Mouse (Mus musculus): Measurements from ENCODE around the gene Tln1. TPM values are rescaled to one million over a fixed set of nuclear protein-coding genes. Genes with fewer than 3 reads are reported as not detected.
A peak's percentile ranks its signal among the peaks of the same experiment; 100 is the strongest.

Gene Tln1
- polyA plus RNA-seq (2015; fragmentation: Nextera tagmentation; extraction: Ambion mirVana), result 30.0 and 34.2 TPM in 2 replicates

- DNase-seq (peak; percentile 93), ATAC-seq (peak; percentile 89)
- WGBS (ENCODE audit: insufficient replicate concordance), result under 1% methylated on average over 57 of the region's 62 CpGs
- H3K4me2 ChIP-seq (ENCODE audit: low read depth, low read length), result peak within 1 kb of the TSS; percentile 95
- H3K36me3 ChIP-seq (replicated peaks; ENCODE audit: insufficient read depth, low read length), result peaks cover 33% of the 10 kb centered on the region
- H3K9me3 ChIP-seq (ENCODE audit: low read length), result no peaks in the 10 kb centered on the region
- TF ChIP-seq CTCF (IDR thresholded peaks at IDR 0.05; ENCODE audit: low read depth), result 0 out of 2 replicates have a peak, but pooled peaks have one; percentile 21
- TF ChIP-seq EP300 (IDR thresholded peaks at IDR 0.05; ENCODE audit: low read depth), result peak; percentile 52; the same call in 1 of the 2 replicates
- H3K4me1 ChIP-seq (ENCODE audit: insufficient read depth), result peaks cover 49% of the 10 kb centered on the region
- H3K9ac ChIP-seq (replicated peaks), result peak within 1 kb of the TSS; percentile 89
- H3K4me3 ChIP-seq (ENCODE audit: low read depth, low read length), result peak within 1 kb of the TSS; percentile 75
- H3K27me3 ChIP-seq (ENCODE audit: insufficient read depth, low read length), result no peaks in the 10 kb centered on the region
- H3K27ac ChIP-seq (ENCODE audit: low read depth), result peak within 1 kb of the TSS; percentile 99
These were observed at the start of gene Tln1, which contains the start of gene Creb3 for GRCm38 (mm10) chr4:43561997-43562768. Tln1 (minus strand) TSS chr4:43562691. Creb3 (plus strand) TSS chr4:43562332.

DNA sequence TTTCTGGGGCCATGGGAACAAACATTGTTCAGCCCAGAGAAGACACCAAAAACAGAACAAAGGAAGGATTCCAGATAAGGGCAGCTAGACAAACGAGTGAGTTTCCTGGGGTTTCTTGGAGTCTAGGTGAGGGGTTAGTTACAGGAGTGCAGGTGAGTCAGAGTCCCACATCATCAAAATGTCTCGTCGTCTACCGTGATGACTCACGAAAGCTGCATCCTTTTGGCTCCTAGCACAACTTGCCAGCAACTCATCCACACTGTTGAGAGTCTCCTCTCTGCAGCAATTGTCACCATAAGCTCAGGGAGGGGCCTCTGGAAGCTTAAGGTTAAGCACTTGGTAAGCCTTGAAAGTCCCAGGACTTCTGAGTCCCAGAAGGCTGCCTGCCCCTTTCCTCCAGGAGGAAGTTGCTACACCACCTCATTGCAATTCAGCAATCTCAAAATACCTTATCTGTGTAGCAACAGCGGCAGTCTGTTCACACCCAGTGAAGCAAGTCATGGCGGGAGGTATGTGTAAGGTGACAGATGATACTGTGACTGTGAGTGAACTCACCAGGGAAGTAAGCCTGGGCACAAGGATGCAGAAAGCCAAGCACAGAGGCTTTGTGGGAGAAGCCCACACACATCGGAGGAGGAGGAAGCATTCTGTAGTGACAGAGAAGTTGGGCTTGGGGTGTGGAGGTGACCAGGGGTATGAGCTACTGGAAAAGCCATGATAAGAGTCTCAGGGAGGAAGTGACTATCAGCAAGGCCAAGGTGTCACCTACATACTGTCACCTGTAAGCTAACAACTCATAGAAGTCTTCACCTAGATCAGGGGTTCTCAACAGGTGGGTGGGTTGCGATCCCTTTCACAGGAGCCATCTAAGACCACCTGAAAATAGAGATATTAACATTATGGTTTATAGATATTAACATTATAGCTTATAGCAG lies 42.5 kb upstream of the Tln1 start:
- no peak overlapping the region for H3K4me3 ChIP-seq (ENCODE audit: low read depth, low read length)
- peak overlapping the region; percentile 36 for H3K4me2 ChIP-seq (ENCODE audit: low read depth, low read length)
- peak; percentile 98 for ATAC-seq

GRCm38 (mm10) chr4:43604099-43604498 lies 41.6 kb upstream of the Tln1 start:
- no peaks in the 10 kb centered on the region for H3K27me3 ChIP-seq (ENCODE audit: insufficient read depth, low read length)
- peak overlapping the region; percentile 82 for H3K27ac ChIP-seq (ENCODE audit: low read depth)
- no peaks in the 10 kb centered on the region for H3K36me3 ChIP-seq (replicated peaks; ENCODE audit: insufficient read depth, low read length)
- no peaks in the 10 kb centered on the region for H3K9me3 ChIP-seq (ENCODE audit: low read length)
- H3K4me3 ChIP-seq (ENCODE audit: low read depth, low read length), result no peak overlapping the region
- H3K9ac ChIP-seq (replicated peaks), result no peak overlapping the region
- DNase-seq, result no peak
- TF ChIP-seq CTCF (IDR thresholded peaks at IDR 0.05; ENCODE audit: low read depth), result no peak
- TF ChIP-seq EP300 (IDR thresholded peaks at IDR 0.05; ENCODE audit: low read depth), result no peak
- H3K4me2 ChIP-seq (ENCODE audit: low read depth, low read length), result no peak overlapping the region
- no peak for ATAC-seq
- WGBS (ENCODE audit: insufficient replicate concordance), result 64% methylated on average over 3 of the region's 3 CpGs
- peaks cover 22% of the 10 kb centered on the region for H3K4me1 ChIP-seq (ENCODE audit: insufficient read depth)

More for the DNA sequence above, 42.5 kb upstream of the Tln1 start:
- WGBS (ENCODE audit: insufficient replicate concordance), result 47% methylated on average over 9 of the region's 9 CpGs
- Histone ChIP-seq H3K4me1 (ENCODE audit: insufficient read depth) (peaks cover 18% of the 10 kb centered on the region), H3K36me3 (replicated peaks; ENCODE audit: insufficient read depth, low read length) (no peaks in the 10 kb centered on the region), H3K9ac (replicated peaks) (peak overlapping the region; percentile 38; the same call in 1 of the 2 replicates), H3K27me3 (ENCODE audit: insufficient read depth, low read length) (no peaks in the 10 kb centered on the region), H3K27ac (ENCODE audit: low read depth) (peak overlapping the region; percentile 82), H3K9me3 (ENCODE audit: low read length) (no peaks in the 10 kb centered on the region)
- TF ChIP-seq CTCF (IDR thresholded peaks at IDR 0.05; ENCODE audit: low read depth) (no peak), EP300 (IDR thresholded peaks at IDR 0.05; ENCODE audit: low read depth) (peak; percentile 95)
- peak; percentile 59 for DNase-seq

GRCm38 (mm10) chr4:43600195-43600934 lies 37.9 kb upstream of the Tln1 start:
- 54% methylated on average over 9 of the region's 9 CpGs for WGBS (ENCODE audit: insufficient replicate concordance)
- no peak for DNase-seq
- H3K27me3 ChIP-seq (ENCODE audit: insufficient read depth, low read length), result no peaks in the 10 kb centered on the region
- peaks cover 19% of the 10 kb centered on the region for H3K4me1 ChIP-seq (ENCODE audit: insufficient read depth)
- no peak for ATAC-seq
- peak overlapping the region; percentile 22; the same call in 1 of the 2 replicates for H3K4me3 ChIP-seq (ENCODE audit: low read depth, low read length)
- no peaks in the 10 kb centered on the region for H3K36me3 ChIP-seq (replicated peaks; ENCODE audit: insufficient read depth, low read length)
- H3K9ac ChIP-seq (replicated peaks), result peak overlapping the region; percentile 51
- H3K27ac ChIP-seq (ENCODE audit: low read depth), result peak overlapping the region; percentile 66; the same call in 1 of the 2 replicates
- TF ChIP-seq CTCF (IDR thresholded peaks at IDR 0.05; ENCODE audit: low read depth) (no peak), EP300 (IDR thresholded peaks at IDR 0.05; ENCODE audit: low read depth) (peak; percentile 73)
- peak overlapping the region; percentile 60 for H3K4me2 ChIP-seq (ENCODE audit: low read depth, low read length)
- H3K9me3 ChIP-seq (ENCODE audit: low read length), result no peaks in the 10 kb centered on the region

GRCm38 (mm10) chr4:43598650-43599380 lies 36.3 kb upstream of the Tln1 start:
- H3K4me1 ChIP-seq (ENCODE audit: insufficient read depth), result peaks cover 11% of the 10 kb centered on the region
- no peaks in the 10 kb centered on the region for H3K36me3 ChIP-seq (replicated peaks; ENCODE audit: insufficient read depth, low read length)
- no peaks in the 10 kb centered on the region for H3K27me3 ChIP-seq (ENCODE audit: insufficient read depth, low read length)
- H3K4me3 ChIP-seq (ENCODE audit: low read depth, low read length), result peak overlapping the region; percentile 10; the same call in 1 of the 2 replicates
- 0 out of 2 replicates have a peak overlapping the region, but pooled peaks have one; percentile 8 for H3K9ac ChIP-seq (replicated peaks)
- TF ChIP-seq CTCF (IDR thresholded peaks at IDR 0.05; ENCODE audit: low read depth) (no peak), EP300 (IDR thresholded peaks at IDR 0.05; ENCODE audit: low read depth) (peak; percentile 85)
- DNase-seq (no peak), ATAC-seq (peak; percentile 75)
- H3K27ac ChIP-seq (ENCODE audit: low read depth), result peak overlapping the region; percentile 80
- no peaks in the 10 kb centered on the region for H3K9me3 ChIP-seq (ENCODE audit: low read length)
- H3K4me2 ChIP-seq (ENCODE audit: low read depth, low read length), result peak overlapping the region; percentile 35
- WGBS (ENCODE audit: insufficient replicate concordance), result 59% methylated on average over 7 of the region's 7 CpGs
